Mouse (Mus musculus) intestine, embryonic 16.5 days (tissue): ENCODE data around the gene Rtn4r. TPM values are rescaled to one million over a fixed set of nuclear protein-coding genes. Genes with fewer than 3 reads are reported as not detected.

Source experiments
- ATAC-seq: fragments of 200-750 bp; cut with Nextera tagmentation; 2 replicates; pipeline ENCODE4 v1.8.0; 2017; ENCODE audit warnings: moderate TSS enrichment, moderate library complexity
- H3K27ac ChIP-seq: fragments of 300-500 bp; sonication (generic); 2 replicates; pipeline ENCODE4 v1.5.1; 2014; ENCODE audit warnings: mild to moderate bottlenecking, low read length
- H3K27me3 ChIP-seq: fragments of 300-500 bp; sonication (generic); replicated peaks from 2 replicates; pipeline ENCODE4 v1.6.1; 2014; ENCODE audit warnings: low read length, control low read depth, mixed read lengths; ENCODE audit not compliant: control insufficient read depth, insufficient read depth
- H3K36me3 ChIP-seq: fragments of 300-500 bp; sonication (generic); 2 replicates; pipeline ENCODE4 v1.6.1; 2014; ENCODE audit warnings: low read length, control low read depth; ENCODE audit not compliant: control insufficient read depth, insufficient read depth
- H3K4me1 ChIP-seq: fragments of 300-500 bp; sonication (generic); 2 replicates; pipeline ENCODE4 v1.6.1; 2014; ENCODE audit warnings: low read length, control low read depth, mixed read lengths; ENCODE audit not compliant: control insufficient read depth, insufficient read depth
- H3K4me2 ChIP-seq: fragments of 300-500 bp; sonication (generic); 2 replicates; pipeline ENCODE4 v1.6.1; 2014; ENCODE audit warnings: low read depth, low read length, control low read depth
- H3K4me3 ChIP-seq: fragments of 300-500 bp; sonication (generic); 2 replicates; pipeline ENCODE4 v1.5.1; 2014; ENCODE audit warnings: mild to moderate bottlenecking, low read length
- H3K9ac ChIP-seq: fragments of 300-500 bp; sonication (generic); 2 replicates; pipeline ENCODE4 v1.6.1; 2014; ENCODE audit warnings: low read depth, low read length
- H3K9me3 ChIP-seq: fragments of 300-500 bp; sonication (generic); 2 replicates; pipeline ENCODE4 v1.6.1; 2016; ENCODE audit warnings: low read length, control low read depth; ENCODE audit not compliant: control insufficient read depth
- WGBS: fragments of 180-500 bp; shearing (Covaris S2); extraction: QIAGEN DNeasy Blood & Tissue Kit; methylation state at CpG from one replicate; pipeline ENCODE4 v1.1.7; 2014; 5-methylcytosine and 5-hydroxymethylcytosine counted together
- polyA plus RNA-seq: library from polyadenylated mRNA; unstranded; fragments of >200 nt; fragmentation: Nextera tagmentation; extraction: Ambion mirVana; gene quantifications from 2 replicates; pipeline ENCODE4 v1.2.1, GENCODE M21; 2015

The Rtn4r gene
- polyA plus RNA-seq, 1 experiment from 2014 or later: 0.73 TPM

GRCm38 (mm10) chr16:18148208-18148876, 20.9 kb downstream of the Rtn4r start:
- Histone ChIP-seq H3K4me3 (no peak overlapping the region), H3K36me3 (no peaks in the 10 kb centered on the region), H3K27me3 (no peaks in the 10 kb centered on the region), H3K27ac (no peak overlapping the region), H3K4me1 (peaks cover 2% of the 10 kb centered on the region; the same call in 1 of the 2 replicates), H3K9me3 (no peaks in the 10 kb centered on the region), H3K9ac (no peak overlapping the region), H3K4me2 (no peak overlapping the region)
- 40% methylated on average over 6 of the region's 6 CpGs for WGBS
- no peak for ATAC-seq

GRCm38 (mm10) chr16:18149205-18149604, 21.8 kb downstream of the Rtn4r start:
- no peak for ATAC-seq
- Histone ChIP-seq H3K27ac (no peak overlapping the region), H3K4me1 (peaks cover 3% of the 10 kb centered on the region; the same call in 1 of the 2 replicates), H3K9ac (no peak overlapping the region), H3K9me3 (no peaks in the 10 kb centered on the region), H3K4me3 (no peak overlapping the region), H3K36me3 (no peaks in the 10 kb centered on the region), H3K4me2 (no peak overlapping the region), H3K27me3 (no peaks in the 10 kb centered on the region)
- 65% methylated on average over 6 of the region's 6 CpGs for WGBS

DNA sequence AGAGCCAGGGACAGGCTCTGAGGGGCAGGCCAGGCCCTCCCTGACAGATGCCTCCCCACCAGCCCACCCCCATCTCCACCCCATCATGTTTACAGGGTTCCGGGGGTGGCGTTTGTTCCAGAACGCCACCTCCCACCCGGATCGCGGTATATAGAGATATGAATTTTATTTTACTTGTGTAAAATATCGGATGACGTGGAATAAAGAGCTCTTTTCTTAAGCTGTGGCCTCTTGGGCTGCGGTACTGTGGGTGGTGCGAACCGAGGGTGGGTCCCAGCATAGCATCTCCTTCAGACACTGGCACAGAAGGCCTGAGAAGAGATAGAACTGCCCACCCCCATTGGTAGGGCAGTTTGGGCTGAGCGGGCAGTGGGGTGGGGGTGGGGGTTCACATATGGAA, 24.7 kb downstream of the Rtn4r start:
- H3K27me3 ChIP-seq: no peaks in the 10 kb centered on the region
- no peak overlapping the region for H3K4me2 ChIP-seq
- H3K36me3 ChIP-seq: no peaks in the 10 kb centered on the region
- peaks cover 23% of the 10 kb centered on the region for H3K4me1 ChIP-seq
- H3K9ac ChIP-seq: no peak overlapping the region
- no peak for ATAC-seq
- H3K9me3 ChIP-seq: no peaks in the 10 kb centered on the region
- 89% methylated on average over 12 of the region's 12 CpGs for WGBS
- no peak overlapping the region for H3K4me3 ChIP-seq
- no peak overlapping the region for H3K27ac ChIP-seq

GRCm38 (mm10) chr16:18152769-18153445, 25.5 kb downstream of the Rtn4r start:
- Histone ChIP-seq H3K27me3 (no peaks in the 10 kb centered on the region), H3K36me3 (no peaks in the 10 kb centered on the region), H3K4me3 (no peak overlapping the region), H3K9ac (no peak overlapping the region), H3K9me3 (no peaks in the 10 kb centered on the region), H3K27ac (no peak overlapping the region), H3K4me2 (no peak overlapping the region), H3K4me1 (peaks cover 26% of the 10 kb centered on the region)
- WGBS: 87% methylated on average over 9 of the region's 9 CpGs
- no peak for ATAC-seq

DNA sequence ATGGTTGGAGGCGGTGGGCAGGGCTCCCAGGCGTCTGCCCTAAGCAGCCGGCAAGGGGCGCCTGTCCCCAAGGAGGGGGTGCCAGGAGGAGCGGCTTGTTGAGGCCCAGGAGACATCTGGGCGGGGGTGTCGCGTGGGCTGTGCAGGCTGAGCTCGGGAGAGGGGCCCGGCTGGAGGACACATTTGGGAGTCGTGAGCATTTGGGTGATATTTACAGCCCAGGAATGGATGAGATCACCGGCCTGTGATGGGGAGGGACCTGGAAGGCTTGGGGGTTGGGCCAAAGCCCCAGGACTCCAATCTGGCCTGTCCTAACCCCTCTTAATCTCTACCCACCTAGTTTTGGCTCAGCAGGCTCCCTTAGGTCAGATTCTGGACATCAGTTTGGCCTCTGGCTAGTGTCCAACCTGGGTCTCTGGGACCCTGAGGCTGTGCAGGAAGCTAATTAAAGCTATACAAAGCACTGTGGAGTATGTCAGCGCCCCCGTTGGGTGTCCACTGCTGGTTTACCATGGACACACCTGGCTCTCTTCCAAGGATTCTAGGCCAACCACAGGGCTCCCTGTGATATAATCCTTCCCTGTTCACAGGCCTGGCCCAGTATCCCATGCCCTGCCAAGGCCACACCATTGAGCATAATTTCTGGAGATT, 27.2 kb downstream of the Rtn4r start:
- Histone ChIP-seq H3K4me3 (no peak overlapping the region), H3K9me3 (no peaks in the 10 kb centered on the region), H3K27me3 (no peaks in the 10 kb centered on the region), H3K4me1 (peaks cover 23% of the 10 kb centered on the region), H3K36me3 (no peaks in the 10 kb centered on the region), H3K9ac (no peak overlapping the region), H3K4me2 (no peak overlapping the region), H3K27ac (no peak overlapping the region)
- 33% methylated on average over 14 of the region's 14 CpGs for WGBS
- peak; percentile 24; the same call in 1 of the 2 replicates for ATAC-seq

DNA sequence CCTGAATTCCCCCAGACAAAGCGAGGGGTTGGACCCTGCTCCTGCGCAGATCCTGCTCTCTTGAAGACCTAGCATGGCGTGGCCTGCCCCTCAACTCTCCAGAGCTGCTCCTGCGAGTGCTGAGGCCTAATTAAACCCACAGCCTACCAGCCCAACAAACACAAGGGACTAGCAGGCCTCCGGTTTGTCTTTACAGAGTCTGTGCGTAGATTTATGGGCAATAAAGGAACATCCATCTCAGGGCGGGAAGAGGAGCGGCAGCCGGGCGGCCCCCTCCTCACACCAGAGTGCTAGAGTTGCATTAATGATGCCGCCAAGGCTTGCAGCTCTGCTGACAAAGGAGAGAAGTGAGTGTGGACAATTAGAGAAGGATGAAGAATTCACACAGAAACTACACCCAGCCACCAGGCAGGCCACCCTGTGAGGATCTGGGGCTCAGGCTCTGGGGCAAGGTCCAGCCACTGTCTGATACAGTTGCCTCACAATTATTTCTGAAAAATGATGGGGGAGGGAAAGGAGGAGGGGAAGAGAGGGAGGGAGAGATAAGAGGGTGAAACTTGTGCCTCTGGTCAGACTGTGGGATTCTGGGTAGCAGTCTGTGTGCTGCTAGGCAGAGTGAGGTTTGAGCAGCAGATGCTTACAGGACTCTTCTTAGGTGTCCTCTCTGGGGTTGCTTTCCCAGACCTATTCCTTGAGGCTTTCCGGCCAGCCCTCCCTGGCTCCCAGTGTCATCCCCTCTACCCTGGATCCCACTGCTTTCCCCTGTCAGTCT, 29.3 kb downstream of the Rtn4r start:
- peak; percentile 41; the same call in 1 of the 2 replicates for ATAC-seq
- Histone ChIP-seq H3K27me3 (no peaks in the 10 kb centered on the region), H3K36me3 (no peaks in the 10 kb centered on the region), H3K27ac (peak overlapping the region; percentile 10; the same call in 1 of the 2 replicates), H3K4me2 (no peak overlapping the region), H3K9me3 (no peaks in the 10 kb centered on the region), H3K4me3 (no peak overlapping the region), H3K4me1 (peaks cover 38% of the 10 kb centered on the region), H3K9ac (no peak overlapping the region; the same call in 1 of the 2 replicates)
- WGBS: 32% methylated on average over 12 of the region's 12 CpGs

DNA sequence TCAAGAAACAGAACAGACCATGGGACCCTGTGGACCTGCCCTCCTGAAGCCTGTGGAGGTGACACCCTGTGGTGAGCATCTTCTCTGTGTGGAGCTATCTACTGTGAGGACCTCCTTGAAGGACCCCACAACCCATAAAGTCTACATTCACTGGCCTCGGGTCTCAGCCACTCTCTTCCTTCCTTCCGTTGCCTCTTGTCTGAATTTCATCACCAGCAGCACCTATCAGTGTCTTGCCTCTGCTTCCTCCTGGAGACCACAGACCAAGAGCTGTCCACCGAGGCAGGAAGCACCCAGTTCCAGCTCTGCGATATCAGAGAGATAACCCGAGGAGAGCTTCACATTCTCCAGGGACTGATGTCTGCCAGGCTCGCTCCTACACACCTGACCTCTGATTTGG, 31.8 kb downstream of the Rtn4r start:
- 72% methylated on average over 6 of the region's 6 CpGs for WGBS
- H3K9ac ChIP-seq: no peak overlapping the region
- no peaks in the 10 kb centered on the region for H3K9me3 ChIP-seq
- H3K4me3 ChIP-seq: no peak overlapping the region
- H3K4me1 ChIP-seq: peaks cover 39% of the 10 kb centered on the region
- ATAC-seq: no peak
- no peaks in the 10 kb centered on the region for H3K36me3 ChIP-seq
- H3K27ac ChIP-seq: no peak overlapping the region
- no peak overlapping the region for H3K4me2 ChIP-seq
- no peaks in the 10 kb centered on the region for H3K27me3 ChIP-seq

DNA sequence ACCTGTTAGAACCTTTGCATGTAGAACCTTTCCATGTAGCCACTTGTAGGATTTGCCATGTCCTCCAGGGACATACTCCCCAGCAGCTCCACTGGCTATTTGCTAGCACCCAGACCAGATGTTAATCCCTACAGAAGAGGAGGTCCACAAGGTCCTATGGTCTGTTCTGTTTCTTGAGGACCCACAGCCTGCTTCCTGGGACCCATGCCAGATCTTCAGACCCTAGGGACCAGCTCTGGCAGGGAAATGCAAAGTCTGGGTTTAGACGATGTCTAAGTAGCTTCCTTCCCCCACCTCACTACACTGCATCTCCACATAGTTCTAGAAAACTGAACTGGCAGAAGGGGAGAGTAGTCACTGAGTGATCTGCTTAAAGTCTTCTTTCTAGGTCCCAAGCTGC, 32.3 kb downstream of the Rtn4r start:
- Histone ChIP-seq H3K36me3 (no peaks in the 10 kb centered on the region), H3K9ac (no peak overlapping the region), H3K4me3 (no peak overlapping the region), H3K27me3 (no peaks in the 10 kb centered on the region), H3K9me3 (no peaks in the 10 kb centered on the region), H3K4me1 (peaks cover 34% of the 10 kb centered on the region), H3K27ac (no peak overlapping the region), H3K4me2 (no peak overlapping the region)
- 32% methylated on average over 1 of the region's 1 CpGs for WGBS
- no peak for ATAC-seq

DNA sequence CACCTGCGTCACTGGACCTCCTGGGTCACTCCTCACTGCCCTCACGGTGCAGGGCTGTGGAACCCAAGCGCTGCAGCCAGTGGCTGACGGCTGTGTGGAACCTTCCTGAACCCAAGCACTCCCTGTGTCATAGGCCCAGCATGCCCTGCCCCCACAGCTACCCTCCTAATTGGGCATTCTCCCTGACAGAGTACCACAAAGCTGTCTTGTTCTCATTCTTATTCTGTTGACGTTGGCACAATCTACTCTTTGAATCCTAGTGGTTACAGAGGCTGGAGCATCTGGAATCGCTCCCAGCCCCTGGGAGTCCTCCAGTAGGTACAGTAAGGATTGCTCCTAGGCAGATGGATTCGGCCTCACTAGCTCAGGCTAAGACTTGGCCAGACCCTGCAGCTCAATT, 33.1 kb downstream of the Rtn4r start:
- 69% methylated on average over 7 of the region's 7 CpGs for WGBS
- H3K4me2 ChIP-seq: no peak overlapping the region
- ATAC-seq: no peak
- H3K4me1 ChIP-seq: peaks cover 32% of the 10 kb centered on the region
- no peaks in the 10 kb centered on the region for H3K36me3 ChIP-seq
- no peak overlapping the region for H3K27ac ChIP-seq
- H3K27me3 ChIP-seq: no peaks in the 10 kb centered on the region
- no peak overlapping the region for H3K9ac ChIP-seq
- H3K4me3 ChIP-seq: no peak overlapping the region
- H3K9me3 ChIP-seq: no peaks in the 10 kb centered on the region
